Mouse (Mus musculus) heart, embryonic 16.5 days (tissue): Measurements from ENCODE around the gene Flt3l. TPM values are rescaled to one million over a fixed set of nuclear protein-coding genes. Genes with fewer than 3 reads are reported as not detected.

Source experiments
- ATAC-seq: fragments of 200-750 bp; cut with Nextera tagmentation; replicated peaks from 2 replicates; pipeline ENCODE4 v1.8.0; 2017; ENCODE audit warnings: moderate number of reproducible peaks; ENCODE audit not compliant: insufficient read depth, low FRiP score; ENCODE audit errors: extremely low read depth
- H3K27ac ChIP-seq: fragments of 300-500 bp; sonication (generic); 2 replicates; pipeline ENCODE4 v1.5.1; 2014; ENCODE audit warnings: mild to moderate bottlenecking, low read length, control low read depth, moderate library complexity
- H3K27me3 ChIP-seq: fragments of 300-500 bp; sonication (generic); 2 replicates; pipeline ENCODE4 v1.6.1; 2014; ENCODE audit warnings: low read length, mixed read lengths; ENCODE audit not compliant: control insufficient read depth, insufficient read depth
- H3K36me3 ChIP-seq: fragments of 300-500 bp; sonication (generic); 2 replicates; pipeline ENCODE4 v1.6.1; 2014; ENCODE audit not compliant: control insufficient read depth, insufficient read depth
- H3K4me1 ChIP-seq: fragments of 300-500 bp; sonication (generic); 2 replicates; pipeline ENCODE4 v1.6.1; 2014; ENCODE audit warnings: low read length, mixed read lengths; ENCODE audit not compliant: control insufficient read depth, insufficient read depth
- H3K4me2 ChIP-seq: fragments of 300-500 bp; sonication (generic); 2 replicates; pipeline ENCODE4 v1.6.1; 2014; ENCODE audit warnings: low read depth, mild to moderate bottlenecking, control low read depth, low read length
- H3K4me3 ChIP-seq: fragments of 300-500 bp; sonication (generic); 2 replicates; pipeline ENCODE4 v1.5.1; 2014; ENCODE audit warnings: mild to moderate bottlenecking, control low read depth, low read length
- H3K9ac ChIP-seq: fragments of 300-500 bp; sonication (generic); 2 replicates; pipeline ENCODE4 v1.6.1; 2014; ENCODE audit warnings: low read length, control low read depth
- H3K9me3 ChIP-seq: fragments of 300-500 bp; sonication (generic); replicated peaks from 2 replicates; pipeline ENCODE4 v1.6.1; 2016; ENCODE audit warnings: low read length; ENCODE audit not compliant: control insufficient read depth
- WGBS: fragments of 180-500 bp; shearing (Covaris S2); extraction: QIAGEN DNeasy Blood & Tissue Kit; methylation state at CpG from one replicate; pipeline ENCODE4 v1.1.7; 2014; 5-methylcytosine and 5-hydroxymethylcytosine counted together
- polyA plus RNA-seq: library from polyadenylated mRNA; unstranded; fragments of >200 nt; fragmentation: Nextera tagmentation; extraction: Ambion mirVana; gene quantifications from 2 replicates; pipeline ENCODE4 v1.2.1, GENCODE M21; 2015

Gene Flt3l
- polyA plus RNA-seq, 1 experiment from 2014 or later = 2.8 TPM

GRCm38 (mm10) chr7:45093516-45093905 is 42.7 kb downstream of the Flt3l start:
- no peak for ATAC-seq
- no peaks in the 10 kb centered on the region for H3K9me3 ChIP-seq
- H3K4me3 ChIP-seq = no peak overlapping the region
- H3K36me3 ChIP-seq = peaks cover 2% of the 10 kb centered on the region; the same call in 1 of the 2 replicates
- H3K27me3 ChIP-seq = no peaks in the 10 kb centered on the region
- H3K4me2 ChIP-seq = no peak overlapping the region
- 40% methylated on average over 18 of the region's 18 CpGs for WGBS
- H3K27ac ChIP-seq = no peak overlapping the region
- no peak overlapping the region for H3K9ac ChIP-seq
- H3K4me1 ChIP-seq = peaks cover 15% of the 10 kb centered on the region

DNA sequence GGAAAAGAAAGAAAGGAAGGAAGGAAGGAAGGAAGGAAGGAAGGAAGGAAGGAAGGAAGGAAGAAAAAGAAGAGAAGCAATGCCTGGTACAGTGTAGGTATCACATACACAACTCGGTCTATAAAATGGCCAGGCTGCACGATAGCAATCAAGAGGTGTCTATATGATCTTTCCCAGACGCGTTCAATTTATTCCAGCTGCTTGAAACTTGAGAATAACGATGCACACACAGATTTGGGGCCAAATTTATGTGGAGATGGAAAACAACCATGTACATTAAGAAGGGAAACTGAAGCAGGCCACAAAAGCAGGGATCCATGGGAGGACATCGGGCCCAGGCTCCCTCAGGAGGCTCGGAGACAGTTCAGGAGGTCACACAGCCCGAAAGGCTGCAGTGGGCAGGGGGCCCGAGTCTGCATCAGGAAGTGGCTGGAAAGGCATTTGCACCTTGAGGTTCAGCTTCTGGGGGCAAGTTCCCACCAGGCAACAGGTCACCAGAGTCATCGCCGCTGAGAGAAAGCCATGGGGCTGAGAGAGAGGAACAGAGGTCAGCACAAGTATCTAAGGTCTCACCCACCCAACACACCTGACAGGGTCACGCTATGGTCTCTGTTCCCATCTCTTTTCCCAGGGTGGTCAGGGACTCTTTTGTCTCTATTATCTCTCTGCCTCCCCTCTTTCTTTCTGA is 43.3 kb downstream of the Flt3l start:
- H3K9ac ChIP-seq = no peak overlapping the region
- H3K4me1 ChIP-seq = peaks cover 15% of the 10 kb centered on the region
- no peak overlapping the region for H3K4me3 ChIP-seq
- H3K36me3 ChIP-seq = peaks cover 6% of the 10 kb centered on the region; the same call in 1 of the 2 replicates
- H3K27ac ChIP-seq = peak overlapping the region; percentile 14; the same call in 1 of the 2 replicates
- no peaks in the 10 kb centered on the region for H3K27me3 ChIP-seq
- no peak for ATAC-seq
- no peaks in the 10 kb centered on the region for H3K9me3 ChIP-seq
- 55% methylated on average over 12 of the region's 12 CpGs for WGBS
- no peak overlapping the region for H3K4me2 ChIP-seq

DNA sequence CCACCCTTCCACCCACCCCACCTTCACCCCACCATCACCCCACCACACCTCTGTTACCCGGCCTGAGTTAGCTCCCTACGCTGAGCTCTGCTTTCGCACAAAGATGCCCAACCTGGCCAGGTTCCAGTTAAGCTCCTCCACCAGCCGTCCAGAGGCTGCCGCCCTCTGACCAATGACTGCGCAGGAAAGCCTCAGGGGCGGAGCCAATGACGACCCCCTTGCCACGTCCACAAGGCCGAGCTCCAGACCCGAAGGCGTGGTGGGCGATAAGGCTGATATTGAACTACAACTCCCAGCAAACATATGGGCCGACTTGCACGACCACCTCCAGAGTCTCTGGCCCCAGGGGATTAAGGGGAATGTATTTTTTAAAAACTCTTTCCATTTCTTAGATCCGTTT is 44.2 kb downstream of the Flt3l start, which contains the start of gene Rcn3:
TSS of gene Rcn3 (minus strand) at position 174 of the 400 bp plus-strand sequence.
- Histone ChIP-seq H3K9ac (peak within 1 kb of the TSS; percentile 71), H3K27ac (peak within 1 kb of the TSS; percentile 83), H3K4me2 (peak within 1 kb of the TSS; percentile 76), H3K4me3 (peak within 1 kb of the TSS; percentile 59), H3K9me3 (no peaks in the 10 kb centered on the region), H3K4me1 (peaks cover 15% of the 10 kb centered on the region), H3K27me3 (no peaks in the 10 kb centered on the region), H3K36me3 (peaks cover 6% of the 10 kb centered on the region; the same call in 1 of the 2 replicates)
- under 1% methylated on average over 16 of the region's 16 CpGs for WGBS
- ATAC-seq = peak; percentile 90

- Histone ChIP-seq H3K27ac (peak overlapping the region; percentile 83), H3K36me3 (peaks cover 12% of the 10 kb centered on the region), H3K4me2 (peak overlapping the region; percentile 76), H3K9ac (peak overlapping the region; percentile 71), H3K9me3 (no peaks in the 10 kb centered on the region), H3K4me1 (peaks cover 15% of the 10 kb centered on the region), H3K4me3 (peak overlapping the region; percentile 59), H3K27me3 (no peaks in the 10 kb centered on the region)
- WGBS = 13% methylated on average over 35 of the region's 35 CpGs
- peak; percentile 38 for ATAC-seq
These were observed 44.9 kb downstream of the Flt3l start for GRCm38 (mm10) chr7:45091001-45091990.

DNA sequence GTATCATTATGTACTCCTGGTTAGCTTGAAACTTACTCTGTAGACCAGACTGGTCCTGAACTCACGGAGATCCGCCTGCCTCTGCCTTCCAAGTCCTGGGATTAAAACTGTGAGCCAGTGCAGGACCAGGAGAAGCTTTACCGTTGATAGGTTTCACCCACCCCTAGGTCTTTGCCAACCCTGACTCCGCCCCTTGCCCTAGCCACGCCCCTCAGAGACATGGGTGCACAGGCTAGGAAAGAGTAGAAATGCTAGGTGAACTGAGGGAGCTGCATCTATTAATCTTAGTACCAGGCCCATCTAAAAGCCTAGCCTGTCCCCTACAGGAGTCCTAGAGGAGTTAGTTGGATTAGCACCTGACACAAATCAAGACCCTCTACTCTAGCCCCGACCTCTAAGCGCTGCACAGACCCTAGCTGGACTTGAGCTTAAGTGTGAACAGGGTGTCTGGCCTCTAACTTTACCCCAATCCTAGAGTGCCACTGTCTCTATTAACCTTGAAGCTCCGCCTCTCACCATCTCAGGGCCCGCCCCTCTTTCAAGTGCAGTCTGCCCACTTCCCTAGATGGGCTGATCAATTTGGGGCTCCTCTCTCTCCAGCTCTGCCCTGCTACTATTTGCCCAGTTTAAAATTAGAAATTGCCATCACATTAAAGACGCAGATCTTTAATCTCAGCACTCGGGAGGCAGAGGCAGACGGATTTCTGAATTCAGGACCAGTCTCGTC is 45.8 kb downstream of the Flt3l start:
- peak overlapping the region; percentile 71; the same call in 1 of the 2 replicates for H3K9ac ChIP-seq
- peaks cover 16% of the 10 kb centered on the region for H3K36me3 ChIP-seq
- ATAC-seq = no peak
- WGBS = 76% methylated on average over 13 of the region's 13 CpGs
- H3K4me1 ChIP-seq = peaks cover 15% of the 10 kb centered on the region
- no peaks in the 10 kb centered on the region for H3K27me3 ChIP-seq
- peak overlapping the region; percentile 59 for H3K4me3 ChIP-seq
- no peaks in the 10 kb centered on the region for H3K9me3 ChIP-seq
- peak overlapping the region; percentile 76 for H3K4me2 ChIP-seq
- peak overlapping the region; percentile 83 for H3K27ac ChIP-seq

GRCm38 (mm10) chr7:45088597-45088996 is 47.6 kb downstream of the Flt3l start:
- WGBS = 92% methylated on average over 17 of the region's 17 CpGs
- Histone ChIP-seq H3K4me2 (no peak overlapping the region), H3K4me1 (peaks cover 15% of the 10 kb centered on the region), H3K9me3 (no peaks in the 10 kb centered on the region), H3K36me3 (peaks cover 19% of the 10 kb centered on the region), H3K4me3 (no peak overlapping the region), H3K9ac (no peak overlapping the region), H3K27ac (no peak overlapping the region), H3K27me3 (no peaks in the 10 kb centered on the region)
- ATAC-seq = no peak

- WGBS = 79% methylated on average over 4 of the region's 4 CpGs
- Histone ChIP-seq H3K27ac (no peak overlapping the region), H3K4me1 (peaks cover 6% of the 10 kb centered on the region), H3K4me3 (no peak overlapping the region), H3K27me3 (no peaks in the 10 kb centered on the region), H3K4me2 (no peak overlapping the region), H3K36me3 (peaks cover 19% of the 10 kb centered on the region), H3K9me3 (no peaks in the 10 kb centered on the region), H3K9ac (no peak overlapping the region)
- ATAC-seq = no peak
These were observed 50.1 kb downstream of the Flt3l start for GRCm38 (mm10) chr7:45086084-45086483.

GRCm38 (mm10) chr7:45083300-45083890 is 52.8 kb downstream of the Flt3l start:
- H3K36me3 ChIP-seq = peaks cover 15% of the 10 kb centered on the region
- ATAC-seq = no peak
- H3K4me1 ChIP-seq = 0 out of 2 replicates have a peak, but pooled peaks cover under 1% of the 10 kb centered on the region
- H3K27me3 ChIP-seq = no peaks in the 10 kb centered on the region
- no peak overlapping the region for H3K4me3 ChIP-seq
- no peaks in the 10 kb centered on the region for H3K9me3 ChIP-seq
- 75% methylated on average over 22 of the region's 22 CpGs for WGBS
- H3K27ac ChIP-seq = no peak overlapping the region
- peak overlapping the region; percentile 2; the same call in 1 of the 2 replicates for H3K4me2 ChIP-seq
- H3K9ac ChIP-seq = no peak overlapping the region
